Mouse (Mus musculus): ENCODE data around the gene Il16. TPM values are rescaled to one million over a fixed set of nuclear protein-coding genes. Genes with fewer than 3 reads are reported as not detected.

Il16 gene
- polyA plus RNA-seq, 1 experiment: 1.3 TPM

- H3K27ac ChIP-seq (ENCODE audit: control insufficient read depth, insufficient read depth, low read depth, low read length): peak within 1 kb of the TSS; percentile 71
- H3K4me1 ChIP-seq (ENCODE audit: control insufficient read depth, insufficient read depth, low read length): peaks cover 4% of the 10 kb centered on the region
- H3K36me3 ChIP-seq (ENCODE audit: control insufficient read depth, insufficient read depth, low read length): no peaks in the 10 kb centered on the region
- TF ChIP-seq CTCF (IDR thresholded peaks at IDR 0.05; ENCODE audit: control insufficient read depth, insufficient read depth, insufficient replicate concordance, low read depth, low read length) (no peak), POLR2A (IDR thresholded peaks at IDR 0.05; ENCODE audit: control insufficient read depth, low read depth, low read length) (peak; percentile 82)
- H3K4me3 ChIP-seq (ENCODE audit: control insufficient read depth, low read depth, low read length): peak within 1 kb of the TSS; percentile 92
- peaks cover 2% of the 10 kb centered on the region; the same call in 1 of the 2 replicates for H3K27me3 ChIP-seq (ENCODE audit: control insufficient read depth, insufficient read depth, low read length)
Measured at GRCm38 (mm10) chr7:83631828-83632681, 113.5 kb downstream of the Il16 start, which contains the start of gene Stard5. TSS of gene Stard5 (plus strand) at chr7:83631959.

- Histone ChIP-seq H3K36me3 (ENCODE audit: control insufficient read depth, insufficient read depth, low read length) (no peaks in the 10 kb centered on the region), H3K4me1 (ENCODE audit: control insufficient read depth, insufficient read depth, low read length) (peaks cover 4% of the 10 kb centered on the region), H3K27me3 (ENCODE audit: control insufficient read depth, insufficient read depth, low read length) (peaks cover 2% of the 10 kb centered on the region; the same call in 1 of the 2 replicates), H3K27ac (ENCODE audit: control insufficient read depth, insufficient read depth, low read depth, low read length) (no peak overlapping the region), H3K4me3 (ENCODE audit: control insufficient read depth, low read depth, low read length) (peak overlapping the region; percentile 92)
- TF ChIP-seq CTCF (IDR thresholded peaks at IDR 0.05; ENCODE audit: control insufficient read depth, insufficient read depth, insufficient replicate concordance, low read depth, low read length): no peak
- TF ChIP-seq POLR2A (IDR thresholded peaks at IDR 0.05; ENCODE audit: control insufficient read depth, low read depth, low read length): no peak
Measured at GRCm38 (mm10) chr7:83631073-83631827, 114.3 kb downstream of the Il16 start.

GRCm38 (mm10) chr7:83627369-83627768 lies 118.2 kb downstream of the Il16 start:
- Histone ChIP-seq H3K4me1 (ENCODE audit: control insufficient read depth, insufficient read depth, low read length) (peaks cover 4% of the 10 kb centered on the region), H3K4me3 (ENCODE audit: control insufficient read depth, low read depth, low read length) (no peak overlapping the region), H3K27me3 (ENCODE audit: control insufficient read depth, insufficient read depth, low read length) (peaks cover 2% of the 10 kb centered on the region; the same call in 1 of the 2 replicates), H3K27ac (ENCODE audit: control insufficient read depth, insufficient read depth, low read depth, low read length) (no peak overlapping the region), H3K36me3 (ENCODE audit: control insufficient read depth, insufficient read depth, low read length) (no peaks in the 10 kb centered on the region)
- TF ChIP-seq CTCF (IDR thresholded peaks at IDR 0.05; ENCODE audit: control insufficient read depth, insufficient read depth, insufficient replicate concordance, low read depth, low read length): no peak
- TF ChIP-seq POLR2A (IDR thresholded peaks at IDR 0.05; ENCODE audit: control insufficient read depth, low read depth, low read length): no peak

- Histone ChIP-seq H3K27me3 (ENCODE audit: control insufficient read depth, insufficient read depth, low read length) (no peaks in the 10 kb centered on the region), H3K36me3 (ENCODE audit: control insufficient read depth, insufficient read depth, low read length) (no peaks in the 10 kb centered on the region), H3K4me3 (ENCODE audit: control insufficient read depth, low read depth, low read length) (no peak overlapping the region), H3K4me1 (ENCODE audit: control insufficient read depth, insufficient read depth, low read length) (peaks cover 2% of the 10 kb centered on the region; the same call in 1 of the 2 replicates), H3K27ac (ENCODE audit: control insufficient read depth, insufficient read depth, low read depth, low read length) (no peak overlapping the region)
- TF ChIP-seq CTCF (IDR thresholded peaks at IDR 0.05; ENCODE audit: control insufficient read depth, insufficient read depth, insufficient replicate concordance, low read depth, low read length): no peak
- TF ChIP-seq POLR2A (IDR thresholded peaks at IDR 0.05; ENCODE audit: control insufficient read depth, low read depth, low read length): no peak
Measured at GRCm38 (mm10) chr7:83626557-83627257, 118.8 kb downstream of the Il16 start.

GRCm38 (mm10) chr7:83624065-83624464 lies 121.5 kb downstream of the Il16 start:
- no peaks in the 10 kb centered on the region for H3K27me3 ChIP-seq (ENCODE audit: control insufficient read depth, insufficient read depth, low read length)
- peak overlapping the region; percentile 49 for H3K27ac ChIP-seq (ENCODE audit: control insufficient read depth, insufficient read depth, low read depth, low read length)
- no peaks in the 10 kb centered on the region for H3K36me3 ChIP-seq (ENCODE audit: control insufficient read depth, insufficient read depth, low read length)
- H3K4me1 ChIP-seq (ENCODE audit: control insufficient read depth, insufficient read depth, low read length): no peaks in the 10 kb centered on the region; the same call in 1 of the 2 replicates
- no peak for TF ChIP-seq POLR2A (IDR thresholded peaks at IDR 0.05; ENCODE audit: control insufficient read depth, low read depth, low read length)
- TF ChIP-seq CTCF (IDR thresholded peaks at IDR 0.05; ENCODE audit: control insufficient read depth, insufficient read depth, insufficient replicate concordance, low read depth, low read length): no peak
- no peak overlapping the region for H3K4me3 ChIP-seq (ENCODE audit: control insufficient read depth, low read depth, low read length)

GRCm38 (mm10) chr7:83622582-83622981 lies 122.9 kb downstream of the Il16 start:
- Histone ChIP-seq H3K4me1 (ENCODE audit: control insufficient read depth, insufficient read depth, low read length) (no peaks in the 10 kb centered on the region; the same call in 1 of the 2 replicates), H3K4me3 (ENCODE audit: control insufficient read depth, low read depth, low read length) (no peak overlapping the region), H3K36me3 (ENCODE audit: control insufficient read depth, insufficient read depth, low read length) (no peaks in the 10 kb centered on the region), H3K27ac (ENCODE audit: control insufficient read depth, insufficient read depth, low read depth, low read length) (no peak overlapping the region), H3K27me3 (ENCODE audit: control insufficient read depth, insufficient read depth, low read length) (no peaks in the 10 kb centered on the region)
- TF ChIP-seq POLR2A (IDR thresholded peaks at IDR 0.05; ENCODE audit: control insufficient read depth, low read depth, low read length) (no peak), CTCF (IDR thresholded peaks at IDR 0.05; ENCODE audit: control insufficient read depth, insufficient read depth, insufficient replicate concordance, low read depth, low read length) (no peak)

All from testis, adult 2 months (tissue).